Mouse (Mus musculus): ENCODE results near the gene Tent2. TPM values are rescaled to one million over a fixed set of nuclear protein-coding genes. Genes with fewer than 3 reads are reported as not detected.

The Tent2 gene
- polyA plus RNA-seq (2015; fragmentation: Nextera tagmentation; extraction: Ambion mirVana): 34.9 and 35.0 TPM in 2 replicates

DNA sequence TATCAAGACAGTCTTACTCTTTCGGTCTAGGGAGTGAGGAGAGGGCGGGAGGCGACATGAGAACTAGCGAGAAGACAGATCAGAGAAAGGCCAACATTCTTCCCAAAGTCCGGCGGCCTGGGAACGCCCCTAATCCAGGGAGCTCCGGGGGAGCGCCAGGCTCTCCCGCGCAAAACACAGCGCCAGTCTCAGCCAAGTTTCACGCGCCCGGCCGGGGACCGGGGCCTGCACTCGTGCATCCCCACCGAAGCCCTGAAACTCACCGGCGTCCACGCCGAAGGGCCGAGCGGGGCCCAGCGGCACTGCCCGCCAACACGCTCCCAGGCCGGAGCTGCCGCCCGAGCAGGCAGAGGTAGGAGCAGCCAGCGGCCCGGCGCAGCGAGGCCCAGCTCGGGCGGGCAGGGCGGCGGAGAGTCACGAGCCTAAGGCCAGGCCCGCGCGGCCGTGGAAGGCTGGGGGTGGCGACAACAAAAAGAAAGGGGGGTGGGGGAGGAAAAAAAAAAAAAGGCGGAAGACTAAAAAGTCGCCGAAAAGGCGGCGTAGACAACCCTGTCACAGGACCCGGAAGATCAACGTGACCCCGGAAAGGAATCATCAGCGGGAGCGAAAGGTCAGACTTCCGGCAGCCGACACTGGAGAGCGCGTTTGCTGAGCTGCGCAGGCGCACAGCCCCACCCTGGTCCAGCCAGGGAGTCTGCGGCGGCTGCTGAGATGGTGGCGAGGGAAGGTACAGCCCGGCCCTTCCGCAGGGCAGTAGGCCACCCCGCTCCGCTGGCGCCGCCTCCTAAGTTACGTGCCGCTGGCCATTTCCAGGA lies at the start of gene Tent2:
Gene Tent2, minus strand, starts transcription at position 555 of the 815 bp plus-strand sequence.
- Histone ChIP-seq H3K27ac (replicated peaks) (peak within 1 kb of the TSS; percentile 88), H3K27me3 (no peaks in the 10 kb centered on the region), H3K9me3 (no peaks in the 10 kb centered on the region), H3K4me1 (replicated peaks) (peaks cover 20% of the 10 kb centered on the region), H3K36me3 (no peaks in the 10 kb centered on the region), H3K4me2 (peak within 1 kb of the TSS; percentile 77), H3K9ac (peak within 1 kb of the TSS; percentile 94), H3K4me3 (peak within 1 kb of the TSS; percentile 82)
- under 1% methylated on average over 68 of the region's 72 CpGs for whole genome bisulfite sequencing
- peak; percentile 99 for ATAC-seq (ENCODE audit: low FRiP score, low read depth)

- no peak overlapping the region; the same call in 1 of the 2 replicates for H3K27ac ChIP-seq (replicated peaks)
- H3K27me3 ChIP-seq: no peaks in the 10 kb centered on the region
- H3K9me3 ChIP-seq: no peaks in the 10 kb centered on the region
- H3K9ac ChIP-seq: no peak overlapping the region
- WGBS: 29% methylated on average over 3 of the region's 3 CpGs
- no peak overlapping the region for H3K4me3 ChIP-seq
- H3K36me3 ChIP-seq: no peaks in the 10 kb centered on the region
- 0 out of 2 replicates have a peak overlapping the region, but pooled peaks have one; percentile 13 for H3K4me2 ChIP-seq
- no peaks in the 10 kb centered on the region for H3K4me1 ChIP-seq (replicated peaks)
- peak; percentile 59; the same call in 1 of the 2 replicates for ATAC-seq (ENCODE audit: low FRiP score, low read depth)
These were observed 49.0 kb upstream of the Tent2 start for GRCm38 (mm10) chr13:93241180-93241579.

- H3K4me3 ChIP-seq: no peak overlapping the region
- H3K4me2 ChIP-seq: no peak overlapping the region
- H3K4me1 ChIP-seq (replicated peaks): no peaks in the 10 kb centered on the region
- H3K9ac ChIP-seq: no peak overlapping the region
- ATAC-seq (ENCODE audit: low FRiP score, low read depth): no peak
- no peak overlapping the region for H3K27ac ChIP-seq (replicated peaks)
- no peaks in the 10 kb centered on the region for H3K27me3 ChIP-seq
- H3K36me3 ChIP-seq: no peaks in the 10 kb centered on the region
- WGBS: 72% methylated on average over 3 of the region's 7 CpGs
- no peaks in the 10 kb centered on the region for H3K9me3 ChIP-seq
These were observed 47.4 kb upstream of the Tent2 start for GRCm38 (mm10) chr13:93239561-93239960.

DNA sequence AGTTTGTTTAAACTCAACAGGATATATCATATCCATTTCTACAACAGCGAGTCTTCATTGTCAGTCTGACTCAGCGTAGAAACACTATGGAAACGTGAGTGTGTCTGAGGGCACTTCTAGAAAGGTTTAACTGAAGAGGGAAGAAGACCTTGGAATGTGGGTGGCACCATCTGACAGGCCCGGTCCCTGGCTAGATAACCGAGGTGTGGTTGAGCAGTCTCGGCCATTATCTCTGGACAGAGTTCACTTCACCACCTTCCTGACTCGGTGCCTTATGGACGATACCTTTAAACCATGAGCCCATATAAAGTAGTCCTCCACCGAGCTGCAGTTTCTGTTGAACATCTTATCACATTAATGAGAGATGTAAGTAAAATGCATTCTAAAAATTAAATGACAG lies 46.9 kb upstream of the Tent2 start:
- 90% methylated on average over 9 of the region's 9 CpGs for WGBS
- Histone ChIP-seq H3K4me1 (replicated peaks) (no peaks in the 10 kb centered on the region), H3K9me3 (no peaks in the 10 kb centered on the region), H3K27ac (replicated peaks) (no peak overlapping the region), H3K4me3 (no peak overlapping the region), H3K27me3 (no peaks in the 10 kb centered on the region), H3K4me2 (no peak overlapping the region), H3K9ac (no peak overlapping the region), H3K36me3 (no peaks in the 10 kb centered on the region)
- ATAC-seq (ENCODE audit: low FRiP score, low read depth): no peak

GRCm38 (mm10) chr13:93237677-93238398 lies 45.7 kb upstream of the Tent2 start:
- no peaks in the 10 kb centered on the region for H3K9me3 ChIP-seq
- no peaks in the 10 kb centered on the region for H3K27me3 ChIP-seq
- no peak overlapping the region for H3K9ac ChIP-seq
- H3K4me1 ChIP-seq (replicated peaks): no peaks in the 10 kb centered on the region
- H3K36me3 ChIP-seq: no peaks in the 10 kb centered on the region
- no peak overlapping the region for H3K27ac ChIP-seq (replicated peaks)
- 64% methylated on average over 9 of the region's 9 CpGs for WGBS
- no peak overlapping the region for H3K4me3 ChIP-seq
- no peak overlapping the region for H3K4me2 ChIP-seq
- 0 out of 2 replicates have a peak, but pooled peaks have one; percentile 51 for ATAC-seq (ENCODE audit: low FRiP score, low read depth)

- no peak overlapping the region for H3K9ac ChIP-seq
- no peak overlapping the region for H3K4me3 ChIP-seq
- H3K9me3 ChIP-seq: no peaks in the 10 kb centered on the region
- no peaks in the 10 kb centered on the region for H3K27me3 ChIP-seq
- H3K36me3 ChIP-seq: no peaks in the 10 kb centered on the region
- no peaks in the 10 kb centered on the region for H3K4me1 ChIP-seq (replicated peaks)
- no peak overlapping the region for H3K4me2 ChIP-seq
- no peak overlapping the region for H3K27ac ChIP-seq (replicated peaks)
- no peak for ATAC-seq (ENCODE audit: low FRiP score, low read depth)
- 80% methylated on average over 4 of the region's 4 CpGs for WGBS
These were observed 42.3 kb upstream of the Tent2 start for GRCm38 (mm10) chr13:93234267-93235039.

DNA sequence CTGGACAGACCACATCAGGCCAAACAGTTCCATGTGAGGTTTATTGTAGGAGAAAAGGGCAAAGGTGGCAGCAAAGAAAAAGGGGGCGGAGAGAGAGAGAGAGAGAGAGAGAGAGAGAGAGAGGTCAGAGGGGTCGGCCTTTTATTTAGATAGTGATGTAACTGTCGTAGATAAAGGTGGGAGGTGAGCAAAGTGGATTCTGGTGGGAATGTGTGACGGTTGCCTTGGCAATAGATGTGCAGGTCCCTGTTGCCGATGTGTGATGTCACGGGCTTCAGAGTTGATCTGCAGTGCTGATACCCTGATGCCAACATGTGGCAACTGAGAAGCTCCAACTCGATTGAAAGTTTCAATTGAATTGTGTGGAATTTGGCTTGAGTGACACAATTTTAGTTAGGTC lies 40.1 kb upstream of the Tent2 start:
- Histone ChIP-seq H3K27me3 (no peaks in the 10 kb centered on the region), H3K27ac (replicated peaks) (no peak overlapping the region), H3K4me2 (no peak overlapping the region), H3K9ac (no peak overlapping the region), H3K36me3 (no peaks in the 10 kb centered on the region), H3K4me1 (replicated peaks) (no peaks in the 10 kb centered on the region), H3K4me3 (no peak overlapping the region), H3K9me3 (no peaks in the 10 kb centered on the region)
- no peak for ATAC-seq (ENCODE audit: low FRiP score, low read depth)
- WGBS: 85% methylated on average over 7 of the region's 7 CpGs

DNA sequence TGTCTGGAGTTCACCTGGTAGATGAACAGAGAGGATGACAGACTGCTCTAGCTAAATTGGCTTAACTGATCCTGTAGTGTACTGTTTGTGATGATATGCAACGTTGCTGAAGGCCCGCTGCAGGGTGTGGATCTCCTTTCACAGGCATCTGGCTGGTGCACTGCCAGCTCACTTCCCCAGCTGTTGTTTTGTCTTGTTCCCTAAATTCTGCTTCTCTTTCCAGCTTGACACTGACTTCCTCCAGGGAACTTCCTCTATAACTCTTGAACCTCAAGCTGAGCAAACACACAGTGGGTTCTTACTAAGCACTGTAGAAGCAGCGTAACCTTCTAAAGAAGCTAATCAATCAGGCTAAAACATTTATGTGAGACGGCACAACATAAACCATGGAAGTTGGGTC lies 38.8 kb upstream of the Tent2 start:
- H3K9ac ChIP-seq: no peak overlapping the region
- 81% methylated on average over 4 of the region's 4 CpGs for WGBS
- H3K27me3 ChIP-seq: no peaks in the 10 kb centered on the region
- no peak overlapping the region for H3K4me2 ChIP-seq
- no peak overlapping the region for H3K4me3 ChIP-seq
- H3K36me3 ChIP-seq: no peaks in the 10 kb centered on the region
- H3K9me3 ChIP-seq: no peaks in the 10 kb centered on the region
- no peak for ATAC-seq (ENCODE audit: low FRiP score, low read depth)
- no peak overlapping the region for H3K27ac ChIP-seq (replicated peaks)
- H3K4me1 ChIP-seq (replicated peaks): no peaks in the 10 kb centered on the region

- no peak for ATAC-seq (ENCODE audit: low FRiP score, low read depth)
- H3K9ac ChIP-seq: no peak overlapping the region
These were observed 19.6 kb upstream of the Tent2 start for GRCm38 (mm10) chr13:93211741-93212140.

DNA sequence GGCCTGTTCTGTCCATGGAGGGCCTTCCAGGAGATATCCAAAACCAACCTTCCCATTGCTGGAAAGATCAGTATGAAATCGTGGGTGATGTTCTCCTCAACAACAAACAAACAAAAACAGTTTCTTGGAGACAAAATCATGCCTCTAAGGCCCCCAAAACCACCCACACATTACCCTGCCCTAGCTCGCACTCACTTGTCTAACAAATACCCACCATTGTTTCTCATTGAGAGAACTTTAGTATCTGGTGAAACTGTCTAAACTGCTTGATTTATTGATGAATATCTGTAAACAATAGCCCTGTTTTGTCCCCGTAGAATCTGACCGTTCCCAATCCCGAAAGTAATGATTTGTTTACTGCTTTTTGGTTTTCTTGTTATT lies 451 bp upstream of the Tent2 start:
- 59% methylated on average over 5 of the region's 5 CpGs for WGBS
- H3K4me3 ChIP-seq: peak overlapping the region; percentile 82
- H3K9ac ChIP-seq: peak overlapping the region; percentile 94
- H3K9me3 ChIP-seq: no peaks in the 10 kb centered on the region
- H3K27me3 ChIP-seq: no peaks in the 10 kb centered on the region
- H3K27ac ChIP-seq (replicated peaks): peak overlapping the region; percentile 88
- no peak for ATAC-seq (ENCODE audit: low FRiP score, low read depth)
- H3K4me2 ChIP-seq: peak overlapping the region; percentile 77
- H3K4me1 ChIP-seq (replicated peaks): peaks cover 20% of the 10 kb centered on the region
- no peaks in the 10 kb centered on the region for H3K36me3 ChIP-seq

More at GRCm38 (mm10) chr13:93211741-93212140, 19.6 kb upstream of the Tent2 start:
- no peaks in the 10 kb centered on the region for H3K36me3 ChIP-seq
- no peaks in the 10 kb centered on the region for H3K27me3 ChIP-seq
- H3K4me1 ChIP-seq (replicated peaks): no peaks in the 10 kb centered on the region
- WGBS: 87% methylated on average over 1 of the region's 1 CpGs
- H3K4me2 ChIP-seq: no peak overlapping the region
- H3K9me3 ChIP-seq: no peaks in the 10 kb centered on the region
- no peak overlapping the region for H3K27ac ChIP-seq (replicated peaks)
- H3K4me3 ChIP-seq: no peak overlapping the region

DNA sequence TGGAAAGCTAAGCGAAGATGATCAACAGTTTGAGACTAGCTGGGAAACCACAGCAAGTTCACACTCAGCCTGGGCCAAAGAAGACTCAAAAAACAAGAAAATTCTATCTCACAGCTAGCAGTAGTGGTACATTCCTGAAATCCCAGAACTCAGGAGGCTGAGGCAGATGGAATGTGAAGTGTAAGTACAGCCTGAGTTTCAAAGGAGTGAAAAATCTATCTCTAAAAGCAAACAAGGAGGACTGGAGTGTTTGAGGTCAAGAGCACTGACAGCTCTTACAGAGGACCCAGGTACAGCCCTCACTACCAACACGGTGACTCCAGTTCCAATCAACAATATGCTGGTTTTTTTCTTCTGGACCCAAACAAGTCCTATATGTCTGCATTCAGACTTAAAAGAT lies 2.8 kb downstream of the Tent2 start:
- H3K9me3 ChIP-seq: no peaks in the 10 kb centered on the region
- H3K36me3 ChIP-seq: peaks cover 5% of the 10 kb centered on the region; the same call in 1 of the 2 replicates
- ATAC-seq (ENCODE audit: low FRiP score, low read depth): no peak
- no peak overlapping the region for H3K4me2 ChIP-seq
- WGBS: 95% methylated on average over 2 of the region's 2 CpGs
- no peak overlapping the region for H3K4me3 ChIP-seq
- H3K27ac ChIP-seq (replicated peaks): no peak overlapping the region
- H3K27me3 ChIP-seq: no peaks in the 10 kb centered on the region
- H3K4me1 ChIP-seq (replicated peaks): peaks cover 20% of the 10 kb centered on the region
- no peak overlapping the region for H3K9ac ChIP-seq

DNA sequence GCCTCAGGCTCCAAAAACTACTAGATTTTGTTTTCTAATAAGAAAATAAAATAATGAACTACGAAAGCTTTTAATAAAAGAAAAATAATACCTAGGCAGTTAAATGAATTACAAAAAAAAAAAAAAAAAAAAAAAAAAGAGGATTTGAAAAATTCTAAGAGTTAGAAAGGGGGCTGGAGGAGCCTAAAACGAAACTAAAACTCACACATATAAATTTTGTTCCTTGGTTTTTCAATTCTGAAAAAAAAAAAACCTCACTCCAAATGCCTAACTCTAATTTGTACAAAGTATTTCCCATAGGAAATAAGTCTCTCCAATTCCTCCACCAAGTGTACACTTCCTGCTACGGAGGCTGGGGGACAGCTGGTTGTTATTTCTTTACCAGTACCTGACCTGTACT lies 3.4 kb downstream of the Tent2 start:
- Histone ChIP-seq H3K27me3 (no peaks in the 10 kb centered on the region), H3K4me3 (no peak overlapping the region), H3K4me2 (no peak overlapping the region), H3K27ac (replicated peaks) (no peak overlapping the region), H3K9me3 (no peaks in the 10 kb centered on the region), H3K4me1 (replicated peaks) (peaks cover 20% of the 10 kb centered on the region), H3K36me3 (peaks cover 8% of the 10 kb centered on the region), H3K9ac (no peak overlapping the region)
- no peak for ATAC-seq (ENCODE audit: low FRiP score, low read depth)
- 85% methylated on average over 3 of the region's 3 CpGs for WGBS
